Mouse (Mus musculus) cortical plate, adult 2 months (tissue): Measurements from ENCODE around the gene Gsta2.
"Not testable (repeated sequence)": the region's sequence is repeated elsewhere in the genome, so short reads cannot be mapped to it uniquely, and the experiment has no call there.

Experiments used
- CTCF ChIP-seq: fragments of 200-500 bp; IDR thresholded peaks from 2 replicates; pipeline ENCODE4 v1.5.1; 2011; ENCODE audit warnings: mild to moderate bottlenecking, control low read depth, low read length; ENCODE audit not compliant: insufficient read depth; ENCODE audit errors: extremely low read depth
- POLR2A ChIP-seq: fragments of 200-500 bp; IDR thresholded peaks from 2 replicates; pipeline ENCODE4 v1.6.1; 2011; ENCODE audit warnings: mild to moderate bottlenecking, low read length, control low read depth; ENCODE audit not compliant: insufficient read depth; ENCODE audit errors: extremely low read depth

- not testable (repeated sequence) for TF ChIP-seq CTCF, POLR2A
Measured at GRCm38 (mm10) chr9:78308122-78308521, 47.5 kb downstream of the Gsta2 start.
